Mouse (Mus musculus) monocyte, adult 5-6 weeks (primary cell): ENCODE results near the gene Zfp628. TPM values are rescaled to one million over a fixed set of nuclear protein-coding genes. Genes with fewer than 3 reads are reported as not detected.

ENCODE experiments used
- ATAC-seq: fragments of 153-309, 156-312 bp; replicated peaks from 2 replicates; pipeline ENCODE4 v1.8.0; 2017; ENCODE audit warnings: mild to moderate bottlenecking; ENCODE audit not compliant: low TSS enrichment, insufficient number of reproducible peaks, severe bottlenecking, poor library complexity, low FRiP score
- total RNA-seq: library from RNA; stranded (forward); fragments of 200-1000, 200-491, 200-594 nt; gene quantifications from 3 replicates; pipeline ENCODE4 v1.2.3, GENCODE M21; 2017

The Zfp628 gene
- total RNA-seq, 1 experiment from 2014 or later, result 6.0 TPM

DNA sequence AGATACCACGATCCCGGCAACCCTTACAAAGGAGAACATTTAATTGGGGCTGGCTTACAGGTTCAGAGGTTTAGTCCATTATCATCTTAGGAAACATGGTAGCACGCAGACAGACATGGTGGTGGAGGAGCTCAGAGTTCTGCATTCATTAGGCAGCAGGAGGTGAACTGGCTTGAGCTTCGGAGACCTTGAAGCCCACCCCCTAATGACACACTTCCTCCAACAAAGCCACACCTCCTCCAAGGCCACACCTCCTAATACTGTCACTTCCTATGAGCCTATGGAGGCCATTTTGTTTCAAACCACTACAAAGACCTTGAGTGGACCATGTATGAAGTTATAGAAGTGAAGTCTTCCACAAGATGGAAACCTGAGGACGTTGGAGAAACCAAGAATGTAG lies 2.8 kb upstream of the Zfp628 start:
- no peak for ATAC-seq

DNA sequence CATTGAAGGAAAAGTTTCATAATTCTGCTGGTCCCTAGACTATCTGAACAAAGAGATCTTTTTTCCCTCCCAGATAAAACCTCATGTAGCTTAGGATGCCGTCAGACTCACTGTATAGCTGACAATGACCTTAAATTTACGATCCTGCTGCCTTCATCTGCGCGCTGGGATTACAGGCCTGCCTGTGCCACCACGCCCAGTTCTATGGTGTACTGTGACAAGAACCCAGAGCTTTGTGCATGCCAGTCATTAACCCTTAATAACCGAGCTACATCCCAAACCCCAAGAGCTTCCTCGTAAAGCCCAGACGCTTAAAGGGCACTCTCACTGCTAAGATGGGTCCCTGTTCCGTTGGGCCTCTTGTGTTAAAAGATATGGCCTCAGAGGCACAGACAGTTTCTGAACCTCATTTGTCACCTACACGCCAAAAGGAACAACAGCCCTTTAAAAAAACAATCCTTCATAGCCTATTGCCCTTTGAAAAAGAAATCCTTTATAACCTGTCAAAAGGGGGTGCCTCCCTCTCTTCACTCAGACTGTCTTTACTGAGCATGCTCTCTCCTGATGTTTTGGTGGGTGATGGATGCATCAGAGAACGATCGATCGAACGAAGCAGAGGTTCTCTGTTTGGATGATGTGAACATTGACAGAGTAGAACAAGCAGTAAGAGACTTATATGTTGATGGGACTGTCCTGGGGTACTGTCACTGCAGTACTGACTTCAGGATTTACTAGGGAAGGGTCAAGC lies 826 bp downstream of the Zfp628 start:
- no peak for ATAC-seq

- no peak for ATAC-seq
Measured at GRCm38 (mm10) chr7:4917494-4917893, 2.5 kb downstream of the Zfp628 start.

DNA sequence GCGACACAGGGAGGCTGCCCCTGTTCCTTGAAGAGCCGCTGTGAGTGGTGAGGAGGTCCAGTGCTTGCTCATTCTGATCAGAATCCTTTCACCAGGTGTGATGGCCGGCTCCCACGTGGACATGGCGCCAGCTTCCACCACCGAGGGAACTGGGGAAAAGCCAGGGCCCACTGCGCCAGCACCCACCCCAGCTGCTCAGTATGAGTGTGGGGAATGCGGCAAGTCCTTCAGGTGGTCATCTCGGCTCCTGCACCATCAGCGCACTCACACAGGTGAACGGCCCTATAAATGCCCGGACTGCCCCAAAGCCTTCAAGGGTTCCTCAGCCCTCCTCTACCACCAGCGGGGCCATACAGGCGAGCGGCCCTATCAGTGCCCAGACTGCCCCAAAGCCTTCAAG lies 3.7 kb downstream of the Zfp628 start:
- no peak for ATAC-seq

GRCm38 (mm10) chr7:4919096-4919495 lies 4.1 kb downstream of the Zfp628 start:
- no peak for ATAC-seq

DNA sequence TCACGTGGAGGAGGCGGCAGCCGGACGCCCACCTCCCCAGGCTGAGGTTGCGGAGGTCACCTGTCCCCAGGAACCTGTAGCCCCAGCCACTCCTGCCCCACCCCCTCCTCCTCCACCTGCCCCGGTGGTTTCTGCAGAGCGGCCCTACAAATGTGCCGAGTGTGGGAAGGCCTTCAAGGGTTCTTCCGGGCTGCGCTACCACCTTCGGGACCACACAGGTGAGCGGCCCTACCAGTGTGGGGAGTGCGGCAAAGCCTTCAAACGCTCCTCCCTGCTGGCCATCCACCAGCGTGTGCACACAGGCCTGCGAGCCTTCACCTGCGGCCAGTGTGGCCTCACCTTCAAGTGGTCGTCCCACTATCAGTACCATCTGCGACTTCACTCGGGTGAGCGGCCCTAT lies 5.0 kb downstream of the Zfp628 start:
- no peak for ATAC-seq

DNA sequence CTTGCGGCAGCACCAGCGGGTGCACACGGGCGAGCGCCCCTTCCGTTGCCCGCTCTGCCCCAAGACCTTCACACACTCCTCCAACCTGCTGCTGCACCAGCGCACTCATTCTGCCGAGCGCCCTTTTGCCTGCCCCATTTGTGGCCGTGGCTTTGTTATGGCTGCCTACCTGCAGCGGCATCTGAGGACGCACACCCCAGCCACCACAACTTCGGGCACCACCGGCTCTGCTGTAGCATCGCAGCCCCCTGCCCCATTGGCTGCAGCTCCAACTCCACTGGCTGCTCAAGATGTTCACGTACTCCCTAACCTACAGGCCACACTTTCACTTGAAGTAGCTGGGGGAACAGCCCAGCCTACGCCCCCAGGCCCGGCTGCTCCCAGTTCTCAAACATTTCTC lies 5.5 kb downstream of the Zfp628 start:
- ATAC-seq, result no peak

GRCm38 (mm10) chr7:4920976-4921823 lies 6.2 kb downstream of the Zfp628 start:
- ATAC-seq, result no peak

GRCm38 (mm10) chr7:4921824-4922482 lies 6.9 kb downstream of the Zfp628 start, which contains the start of gene Nat14:
Gene Nat14 (plus strand): TSS chr7:4922028.
- ATAC-seq, result no peak

DNA sequence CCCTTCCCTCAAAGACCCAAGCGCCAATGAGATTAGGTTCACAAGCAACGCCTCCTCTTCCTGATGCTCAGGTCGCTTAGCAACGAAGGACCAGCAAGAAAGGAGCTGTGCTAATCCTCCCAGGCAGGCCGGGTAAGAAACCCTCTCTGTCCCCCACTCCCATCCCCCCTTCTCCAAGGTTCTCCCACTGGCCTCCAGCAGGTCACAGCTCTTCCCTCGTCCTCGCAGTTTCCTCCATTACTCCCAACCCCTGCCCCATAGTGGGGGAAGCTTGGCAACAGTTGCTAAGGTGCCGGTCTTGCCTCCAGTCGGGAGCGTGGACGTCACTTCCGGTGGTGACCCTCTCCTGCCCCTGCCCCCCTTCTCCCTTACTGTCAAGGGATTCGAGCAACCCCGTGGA lies 7.5 kb downstream of the Zfp628 start:
- no peak for ATAC-seq

GRCm38 (mm10) chr7:4922931-4923565 lies 8.0 kb downstream of the Zfp628 start:
- no peak for ATAC-seq

DNA sequence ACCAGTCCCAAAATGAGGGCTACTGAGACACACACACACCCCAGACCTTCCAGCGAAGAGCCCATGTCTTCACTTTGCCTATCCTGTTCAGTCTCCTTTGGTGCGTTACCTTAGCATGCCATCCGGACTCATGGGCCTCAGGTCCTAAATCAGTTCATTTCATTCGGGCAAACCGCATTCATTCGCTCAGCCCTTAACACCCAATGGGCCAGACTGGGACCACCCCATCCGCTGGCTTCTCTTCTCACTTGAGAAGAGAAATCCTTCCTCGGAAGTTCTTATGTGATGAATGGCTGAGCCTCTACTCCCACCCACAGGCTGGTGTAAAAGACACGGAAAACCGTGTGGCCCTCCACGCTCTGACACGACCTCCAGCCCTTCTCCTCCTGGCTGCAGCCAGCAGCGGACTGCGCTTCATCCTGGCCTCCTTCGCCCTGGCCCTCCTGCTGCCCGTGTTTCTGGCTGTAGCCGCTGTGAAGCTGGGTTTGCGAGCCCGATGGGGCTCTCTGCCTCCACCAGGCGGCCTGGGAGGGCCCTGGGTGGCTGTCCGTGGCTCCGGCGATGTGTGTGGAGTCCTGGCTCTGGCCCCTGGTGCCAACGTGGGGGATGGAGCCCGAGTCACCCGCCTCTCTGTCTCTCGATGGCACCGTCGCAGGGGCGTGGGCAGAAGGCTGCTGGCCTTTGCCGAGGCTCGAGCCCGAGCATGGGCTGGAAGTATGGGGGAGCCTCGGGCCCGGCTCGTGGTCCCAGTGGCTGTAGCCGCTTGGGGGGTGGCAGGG lies 8.8 kb downstream of the Zfp628 start:
- no peak for ATAC-seq

DNA sequence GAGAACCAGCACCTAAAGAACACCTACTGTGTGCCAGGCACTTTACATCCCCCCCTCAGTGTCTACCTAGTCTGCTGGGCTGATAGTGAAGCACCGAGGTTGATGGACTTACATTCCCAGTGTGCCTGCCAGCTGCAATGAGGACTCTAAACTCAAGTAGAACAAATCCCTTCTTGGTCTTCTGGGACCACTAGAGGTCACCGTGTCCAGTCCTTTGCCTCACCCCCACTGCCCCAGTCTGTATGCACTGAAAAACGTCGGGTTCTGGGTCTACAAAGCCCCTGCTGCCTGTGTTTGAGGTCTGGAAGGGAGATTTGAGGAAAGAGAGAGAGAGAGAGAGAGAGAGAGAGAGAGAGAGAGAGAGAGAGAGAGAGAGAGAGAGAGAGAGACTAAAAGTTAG lies 9.5 kb downstream of the Zfp628 start:
- no peak for ATAC-seq

- ATAC-seq, result no peak
Measured at GRCm38 (mm10) chr7:4924891-4925301, 9.9 kb downstream of the Zfp628 start.

DNA sequence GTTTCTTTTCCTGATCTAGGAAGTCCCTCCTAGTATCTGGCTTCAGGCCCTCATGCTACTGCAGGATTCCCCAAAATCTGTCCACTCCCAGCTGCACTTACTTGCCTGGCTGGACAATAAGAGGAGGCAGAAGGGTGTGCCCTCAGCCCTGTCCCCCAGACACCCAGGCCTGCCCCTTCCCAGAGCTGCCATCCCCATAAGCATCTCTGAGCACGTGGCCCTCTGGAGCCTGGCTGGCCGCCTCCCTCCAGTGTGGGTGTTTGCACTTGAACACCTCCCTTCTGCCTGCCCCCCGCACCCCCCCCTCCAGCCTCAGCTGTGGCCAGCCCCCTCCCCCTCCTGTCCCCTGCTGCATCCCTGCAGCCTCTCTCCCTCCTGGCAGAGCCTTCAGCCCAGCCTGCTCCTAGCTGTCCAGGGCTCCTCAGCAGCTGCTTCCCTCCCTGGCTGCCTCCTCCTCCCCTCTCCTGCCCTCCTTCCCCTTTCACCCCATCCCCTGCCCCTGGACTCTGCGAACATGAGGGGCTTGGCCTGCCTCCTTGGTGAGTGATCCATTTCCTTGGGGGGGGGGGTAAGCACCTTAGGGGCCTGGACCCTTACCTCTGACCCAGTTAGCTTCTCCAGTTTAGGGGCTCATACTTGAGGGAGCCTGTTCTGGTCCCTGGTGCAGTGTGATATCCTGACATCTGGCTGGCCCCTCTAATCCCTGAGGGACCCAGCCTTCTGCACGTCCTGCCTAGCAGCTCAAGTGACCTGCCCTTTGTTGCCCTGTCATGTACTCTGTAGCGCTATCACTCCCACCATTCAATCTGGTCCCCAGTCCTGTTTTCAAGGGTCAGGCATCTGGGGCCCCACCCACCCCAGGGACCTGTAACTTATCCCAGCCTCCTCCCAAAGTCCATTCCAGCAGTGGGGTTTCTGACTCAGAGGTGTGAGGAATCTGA lies 10.7 kb downstream of the Zfp628 start, which contains the start of gene Ssc5d:
TSS of gene Ssc5d (plus strand) at position 345 of the 941 bp plus-strand sequence.
- ATAC-seq, result no peak

- no peak for ATAC-seq
Measured at GRCm38 (mm10) chr7:4926849-4927248, 11.8 kb downstream of the Zfp628 start.

DNA sequence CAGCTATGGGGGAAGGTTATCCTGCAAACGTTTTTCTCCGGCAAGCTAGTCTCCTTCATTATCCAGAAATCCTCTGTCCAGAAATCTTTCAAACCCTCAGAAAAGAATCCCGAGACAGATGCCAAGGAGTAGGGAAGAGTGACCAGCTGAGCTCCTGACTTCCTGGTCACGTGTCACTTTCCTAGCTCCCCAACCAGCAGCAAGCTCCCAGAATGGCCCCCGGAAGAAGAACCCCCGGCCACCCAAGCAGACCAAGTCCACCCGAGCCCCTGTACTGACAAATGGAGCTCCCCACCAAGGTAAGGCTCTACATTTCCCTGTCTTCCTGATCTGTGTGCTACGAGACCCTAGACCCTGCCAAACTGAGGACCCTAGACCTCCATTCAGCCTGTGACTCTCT lies 12.7 kb downstream of the Zfp628 start:
- no peak for ATAC-seq
